Mouse (Mus musculus): Measurements from ENCODE around the gene Dyrk1b. TPM values are rescaled to one million over a fixed set of nuclear protein-coding genes. Genes with fewer than 3 reads are reported as not detected.
"Not testable (repeated sequence)": the region's sequence is repeated elsewhere in the genome, so short reads cannot be mapped to it uniquely, and the experiment has no call there.

The Dyrk1b gene
- polyA plus RNA-seq, 1 experiment: 27.3 TPM

DNA sequence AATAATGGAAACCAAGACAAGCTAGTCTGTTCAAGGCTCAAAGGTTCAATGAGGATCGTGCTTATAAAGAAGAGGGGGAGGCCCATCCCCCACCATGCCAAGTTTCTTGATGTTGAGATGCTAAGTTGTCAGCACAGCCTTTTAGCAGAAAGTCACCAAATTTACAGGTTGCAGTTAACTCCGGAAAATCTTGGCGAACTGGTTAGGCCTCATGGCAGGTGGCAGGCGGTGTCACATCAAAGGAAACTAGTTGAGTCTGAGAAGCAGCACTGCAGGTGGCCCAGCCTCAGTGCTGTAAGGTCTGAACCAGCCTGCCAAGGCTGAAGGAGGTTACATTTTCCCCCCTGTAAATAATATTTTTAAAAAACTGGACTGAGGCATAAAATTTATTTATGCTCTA lies 47.6 kb downstream of the Dyrk1b start:
- not testable (repeated sequence) for H3K27ac ChIP-seq (ENCODE audit: insufficient read depth, low read length); DNase-seq; H3K4me3 ChIP-seq (replicated peaks; ENCODE audit: insufficient read depth, low read depth, low read length); H3K4me1 ChIP-seq (ENCODE audit: control insufficient read depth, insufficient read depth, low read length); H3K27me3 ChIP-seq (ENCODE audit: control insufficient read depth, insufficient read depth, low read length)
- WGBS: 76% methylated on average over 4 of the region's 4 CpGs

DNA sequence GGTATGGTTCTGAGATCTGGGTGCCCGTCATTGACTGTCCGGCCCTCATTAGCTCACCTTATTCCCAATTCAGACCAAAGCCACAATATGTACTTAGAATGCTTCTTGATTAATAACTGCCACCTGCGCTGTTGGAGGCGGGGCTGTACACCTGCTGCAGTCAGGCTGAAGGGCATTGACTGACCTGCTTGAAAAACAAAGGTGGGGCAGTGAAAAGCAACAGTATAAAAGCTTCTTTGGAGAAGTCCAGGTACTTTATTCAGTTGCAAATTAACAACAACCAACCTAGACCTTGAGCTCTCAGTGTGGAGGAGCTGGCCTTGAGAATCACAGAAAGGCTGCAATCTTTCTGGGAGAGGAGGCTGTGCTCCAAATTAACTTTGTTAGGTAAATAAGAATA lies 48.2 kb downstream of the Dyrk1b start:
- H3K4me3 ChIP-seq (replicated peaks; ENCODE audit: insufficient read depth, low read depth, low read length); H3K4me1 ChIP-seq (ENCODE audit: control insufficient read depth, insufficient read depth, low read length); H3K27ac ChIP-seq (ENCODE audit: insufficient read depth, low read length); DNase-seq; H3K27me3 ChIP-seq (ENCODE audit: control insufficient read depth, insufficient read depth, low read length): not testable (repeated sequence)
- 92% methylated on average over 4 of the region's 4 CpGs for WGBS

Other genes with a start within 250 kb of the Dyrk1b start
- gene Zfp780b, start 200.3 kb upstream of the Dyrk1b start, polyA plus RNA-seq (2012; rRNA removed): 10.2 and 10.3 TPM in 2 replicates
- 2.2 and 2.7 TPM in 2 replicates for gene Zfp850, start 165.4 kb upstream of the Dyrk1b start, polyA plus RNA-seq (2012; rRNA removed)
- gene Psmc4, start 129.4 kb upstream of the Dyrk1b start, polyA plus RNA-seq (2012; rRNA removed): 217 and 222 TPM in 2 replicates
- 0.24 and 0.29 TPM in 2 replicates for gene Fcgbp, start 108.2 kb upstream of the Dyrk1b start, polyA plus RNA-seq (2012; rRNA removed)
- 0.02 and 0.03 TPM in 2 replicates for gene 9530053A07Rik, start 50.0 kb upstream of the Dyrk1b start, polyA plus RNA-seq (2012; rRNA removed)
- gene Fbl, start 9.8 kb upstream of the Dyrk1b start, polyA plus RNA-seq (2012; rRNA removed): 67.0 and 72.8 TPM in 2 replicates
- 44.2 and 44.4 TPM in 2 replicates for gene Eid2, start 88.4 kb downstream of the Dyrk1b start, polyA plus RNA-seq (2012; rRNA removed)
- 21.2 and 23.1 TPM in 2 replicates for gene Eid2b, start 98.3 kb downstream of the Dyrk1b start, polyA plus RNA-seq (2012; rRNA removed)
- 0.59 and 1.4 TPM in 2 replicates for gene Selenov, start 111.7 kb downstream of the Dyrk1b start, polyA plus RNA-seq (2012; rRNA removed)
- 1.3 and 1.4 TPM in 2 replicates for gene Dll3, start 122.8 kb downstream of the Dyrk1b start, polyA plus RNA-seq (2012; rRNA removed)
- 75.7 and 78.6 TPM in 2 replicates for gene Timm50, start 132.6 kb downstream of the Dyrk1b start, polyA plus RNA-seq (2012; rRNA removed)
- 121 and 125 TPM in 2 replicates for gene Supt5, start 159.3 kb downstream of the Dyrk1b start, polyA plus RNA-seq (2012; rRNA removed)
- gene Rps16, start 171.2 kb downstream of the Dyrk1b start, polyA plus RNA-seq (2012; rRNA removed): 510 and 514 TPM in 2 replicates
- 4.2 and 4.3 TPM in 2 replicates for gene Plekhg2, start 193.1 kb downstream of the Dyrk1b start, polyA plus RNA-seq (2012; rRNA removed)
- 3.7 and 3.9 TPM in 2 replicates for gene Zfp36, start 200.8 kb downstream of the Dyrk1b start, polyA plus RNA-seq (2012; rRNA removed)
- 47.9 and 49.5 TPM in 2 replicates for gene Med29, start 213.2 kb downstream of the Dyrk1b start, polyA plus RNA-seq (2012; rRNA removed)
- gene Paf1, start 213.5 kb downstream of the Dyrk1b start, polyA plus RNA-seq (2012; rRNA removed): 104 and 124 TPM in 2 replicates